Mouse (Mus musculus) CD8-positive naive resting alpha-beta T cell, adult 57 days (primary cell): Measurements from ENCODE around the gene Cnbp. TPM values are rescaled to one million over a fixed set of nuclear protein-coding genes. Genes with fewer than 3 reads are reported as not detected.

ENCODE experiments used
- total RNA-seq: library from RNA; stranded (reverse); gene quantifications from one replicate; pipeline ENCODE4 v1.2.4, GENCODE M21; 2023

Cnbp gene
- total RNA-seq = 483 TPM

DNA sequence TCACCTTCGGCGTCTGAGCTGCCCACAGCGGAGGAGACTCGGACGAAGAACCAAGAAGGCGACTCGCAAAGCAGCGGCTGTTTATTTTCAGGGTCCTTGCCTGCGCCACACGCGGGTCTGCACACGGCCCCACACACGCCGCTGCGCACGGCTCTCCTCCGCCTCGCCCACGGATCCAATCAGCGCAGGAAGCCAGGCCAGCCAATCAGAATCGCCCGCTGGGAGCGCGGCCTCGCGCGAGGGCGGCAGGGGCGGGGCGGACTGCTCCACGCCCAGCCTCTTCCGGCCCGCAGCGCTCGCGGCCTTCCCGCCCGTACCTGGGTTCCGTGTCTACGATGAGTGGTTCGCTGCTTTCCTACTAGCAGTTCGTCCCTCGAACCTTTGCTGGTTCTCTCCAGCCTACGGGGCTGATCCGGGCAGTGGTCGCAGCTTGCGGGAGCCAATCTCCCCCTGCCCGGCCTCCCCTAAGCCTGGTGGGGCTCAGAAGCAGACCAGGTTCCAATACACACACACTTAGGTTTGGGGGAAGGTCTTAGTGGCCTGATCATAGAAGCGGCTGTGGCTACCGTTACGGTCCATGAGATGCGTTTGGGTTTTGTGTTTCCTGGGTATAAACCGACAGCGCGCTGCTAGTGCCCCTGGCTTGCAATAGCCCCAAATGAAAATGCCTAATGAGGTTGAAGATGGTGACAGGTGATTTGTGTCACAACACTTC, at the start of gene Cnbp:
Gene Cnbp, minus strand, starts transcription at position 207 of the 715 bp plus-strand sequence.

GRCm38 (mm10) chr6:87887594-87888233, 36.8 kb upstream of the Cnbp start, which contains the start of gene Copg1:
TSS of gene Copg1 (plus strand) at chr6:87887814.

GRCm38 (mm10) chr6:87838551-87839197, 12.2 kb downstream of the Cnbp start, which contains the start of gene Isy1:
TSS of gene Isy1 (minus strand) at chr6:87838798.

GRCm38 (mm10) chr6:87835695-87836094, 15.2 kb downstream of the Cnbp start, which contains the start of gene Gm45140:
TSS of gene Gm45140 (minus strand) at chr6:87835795.

GRCm38 (mm10) chr6:87811675-87812338, 39.1 kb downstream of the Cnbp start, which contains the start of gene Rab43:
TSS of gene Rab43 (minus strand) at chr6:87812164.

Other genes starting within 250 kb of the Cnbp start
- 3.7 TPM for gene Aplf, start 178.9 kb downstream of the Cnbp start, total RNA-seq
- gene Efcc1, start 120.2 kb downstream of the Cnbp start, total RNA-seq = not detected
- gene Gp9, start 73.0 kb downstream of the Cnbp start, total RNA-seq = not detected
- 24.9 TPM for gene Rab43, start 38.9 kb downstream of the Cnbp start, total RNA-seq
- gene Gm45140, start 15.3 kb downstream of the Cnbp start, total RNA-seq = 3.7 TPM
- gene Isy1, start 12.3 kb downstream of the Cnbp start, total RNA-seq = 106 TPM
- gene Copg1, start 36.7 kb upstream of the Cnbp start, total RNA-seq = 162 TPM
- gene Hmces, start 62.8 kb upstream of the Cnbp start, total RNA-seq = 34.9 TPM
- 0.70 TPM for gene H1fx, start 130.5 kb upstream of the Cnbp start, total RNA-seq
- 139 TPM for gene Rab7, start 194.2 kb upstream of the Cnbp start, total RNA-seq
- gene Rpn1, start 233.4 kb upstream of the Cnbp start, total RNA-seq = 77.0 TPM